Mouse (Mus musculus) erythroblast, adult 5-6 weeks (primary cell): ENCODE results near the gene Capn13. TPM values are rescaled to one million over a fixed set of nuclear protein-coding genes. Genes with fewer than 3 reads are reported as not detected.
"Not testable (repeated sequence)": the region's sequence is repeated elsewhere in the genome, so short reads cannot be mapped to it uniquely, and the experiment has no call there.

Experiments used
- ATAC-seq: replicated peaks from 2 replicates; pipeline ENCODE4 v1.8.0; 2016; ENCODE audit warnings: moderate number of reproducible peaks, mild to moderate bottlenecking, moderate TSS enrichment, inconsistent platforms; ENCODE audit not compliant: poor library complexity, low FRiP score, severe bottlenecking
- total RNA-seq, 2 experiments: library from RNA; stranded (forward) in 1 of 2; stranded (reverse) in 1 of 2; fragments of 150-400 nt in 1 of 2; fragments of 200-764, 138-1000 nt in 1 of 2; gene quantifications; 2 replicates each; pipeline versions ENCODE4 v1.2.3 to v1.2.4; 2015 to 2017; ENCODE audit warnings: low replicate concordance in 2 of 2

Gene Capn13
- total RNA-seq, 2 experiments from 2014 or later = not detected

DNA sequence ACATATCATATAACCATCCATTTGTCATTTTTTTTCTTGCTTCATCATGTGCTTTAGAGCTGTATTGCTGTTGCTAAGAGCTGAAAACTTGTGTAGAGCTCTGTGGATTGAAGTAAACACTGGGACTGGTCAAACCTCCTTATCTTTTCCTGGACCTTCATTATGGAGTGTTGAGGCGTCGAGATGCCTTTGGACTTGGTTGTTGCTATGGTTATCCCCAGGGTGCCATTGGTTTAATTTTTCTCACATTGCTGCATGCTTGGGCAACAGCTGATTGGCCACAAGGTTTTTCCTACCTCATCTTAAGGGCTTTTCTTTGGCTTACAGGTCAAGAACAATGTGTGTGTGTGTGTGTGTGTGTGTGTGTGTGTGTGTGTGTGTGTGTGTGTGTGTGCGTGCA is 107.4 kb downstream of the Capn13 start:
- ATAC-seq = no peak

DNA sequence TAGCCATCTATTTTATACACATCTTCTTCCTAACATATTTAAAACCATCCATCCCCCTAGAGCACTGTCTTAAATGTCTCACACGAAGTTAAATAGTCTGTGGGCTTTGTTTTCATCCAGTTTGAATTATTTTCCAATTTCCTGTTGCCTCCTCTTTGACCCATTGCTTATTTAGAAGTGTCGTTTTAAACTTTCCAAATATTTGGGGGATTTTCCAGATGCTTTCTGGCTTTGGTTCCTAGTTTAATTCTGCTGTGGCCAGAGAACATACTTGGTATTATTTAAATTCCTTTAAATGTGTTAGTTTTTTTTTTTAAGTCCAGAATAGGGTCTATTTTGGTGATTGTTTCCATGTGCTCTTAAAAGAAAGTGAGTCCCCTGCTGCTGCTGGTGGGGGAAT is 116.4 kb downstream of the Capn13 start:
- ATAC-seq = no peak

DNA sequence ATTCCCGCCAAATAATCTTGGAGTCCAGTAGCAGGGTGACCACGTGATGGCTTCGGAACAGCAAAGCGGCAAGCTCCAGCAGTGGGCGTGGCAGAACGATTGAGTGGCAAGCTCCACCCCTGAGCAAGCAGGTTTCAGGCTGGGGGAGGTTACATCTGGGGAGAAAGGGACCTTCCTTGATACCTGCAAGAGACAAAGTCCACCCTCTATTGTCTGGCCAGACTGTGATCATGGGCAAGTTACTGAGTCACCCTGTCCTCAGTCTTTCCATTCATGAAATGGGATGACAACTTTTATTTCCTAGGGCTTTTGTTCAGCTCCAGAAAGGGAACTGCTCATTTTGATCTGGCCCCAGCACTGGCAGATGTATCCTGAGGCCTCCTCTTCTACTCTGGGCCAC is 118.0 kb downstream of the Capn13 start:
- not testable (repeated sequence) for ATAC-seq

DNA sequence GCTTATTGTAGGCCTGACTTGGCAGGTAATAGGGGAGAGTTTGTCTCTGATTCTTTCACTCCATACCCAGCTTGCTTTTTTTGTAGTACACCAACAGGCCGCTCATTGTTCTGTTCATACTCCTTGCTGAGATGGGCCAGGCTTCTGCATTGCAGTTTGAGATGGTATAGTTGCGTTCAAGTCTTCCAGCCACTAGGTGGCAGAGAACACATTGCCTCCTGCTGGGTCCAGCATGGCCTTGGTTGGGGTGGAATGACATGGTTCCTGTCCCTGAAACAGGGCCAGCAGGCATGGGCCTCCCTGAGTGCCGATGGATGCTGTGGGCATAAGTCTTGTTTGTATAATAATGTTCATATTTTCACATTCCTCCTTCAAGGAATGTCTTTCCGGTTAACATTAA is 122.9 kb downstream of the Capn13 start:
- ATAC-seq = no peak

DNA sequence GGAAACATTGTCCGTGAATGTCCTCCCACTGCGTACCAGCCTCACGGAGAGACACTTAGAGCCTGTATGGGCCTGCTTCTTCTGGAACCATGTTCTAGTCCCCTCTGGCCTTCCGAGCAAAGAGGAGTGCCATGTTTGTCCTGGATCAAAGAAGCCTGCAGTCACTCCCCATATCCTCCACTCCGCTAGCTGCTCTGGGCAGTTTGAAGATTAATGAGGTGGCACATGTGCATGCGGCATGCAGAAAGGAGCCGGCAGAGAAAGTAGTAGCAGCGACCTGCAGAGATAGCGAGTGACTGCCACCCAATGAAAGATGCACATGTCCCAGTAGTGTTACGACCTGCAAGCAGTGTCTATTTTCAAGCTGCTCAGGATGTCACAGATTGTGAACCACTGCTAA is 125.6 kb downstream of the Capn13 start:
- no peak for ATAC-seq

GRCm38 (mm10) chr17:73273809-73274208 is 126.9 kb downstream of the Capn13 start:
- ATAC-seq = no peak

GRCm38 (mm10) chr17:73271797-73272600 is 128.7 kb downstream of the Capn13 start:
- no peak for ATAC-seq

- no peak for ATAC-seq
Measured at GRCm38 (mm10) chr17:73270871-73271796, 129.5 kb downstream of the Capn13 start.

DNA sequence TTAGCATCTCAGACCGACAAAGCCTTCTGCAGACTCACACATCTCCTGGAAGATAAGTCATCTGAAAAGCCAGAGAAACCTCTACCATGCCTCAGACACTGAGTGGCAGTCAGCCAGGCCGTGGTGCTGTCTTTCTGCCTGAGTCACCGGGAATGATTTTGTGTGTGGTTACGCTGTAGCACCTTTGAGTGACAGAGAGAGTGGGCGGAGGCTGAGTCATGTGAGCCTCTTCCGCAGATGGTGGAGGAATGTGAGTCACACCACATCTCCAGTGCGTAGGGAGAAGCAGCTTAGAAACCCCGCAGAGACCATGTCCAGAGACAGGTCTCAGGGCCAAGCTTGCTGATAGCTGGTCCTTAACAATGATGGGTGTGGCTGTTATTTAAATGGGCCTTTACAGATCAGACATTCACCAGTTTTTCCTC is 137.6 kb downstream of the Capn13 start:
- ATAC-seq = no peak

GRCm38 (mm10) chr17:73262558-73262957 is 138.1 kb downstream of the Capn13 start:
- no peak for ATAC-seq

DNA sequence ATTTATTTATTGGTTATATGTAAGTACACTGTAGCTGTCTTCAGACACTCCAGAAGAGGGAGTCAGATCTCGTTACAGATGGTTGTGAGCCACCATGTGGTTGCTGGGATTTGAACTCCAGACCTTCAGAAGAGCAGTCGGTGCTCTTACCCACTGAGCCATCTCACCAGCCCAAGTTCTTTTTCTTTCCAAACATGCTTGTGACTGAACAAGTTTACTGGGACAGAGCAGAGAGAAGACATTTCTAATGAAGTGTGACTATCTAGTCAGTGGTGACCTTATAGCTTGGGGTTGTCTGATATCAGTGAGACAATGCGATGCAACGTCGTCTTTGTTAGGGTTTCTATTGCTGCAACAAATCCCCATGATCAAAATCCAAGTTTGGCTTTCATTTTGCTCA is 141.4 kb downstream of the Capn13 start:
- ATAC-seq = not testable (repeated sequence)

- ATAC-seq = no peak
Measured at GRCm38 (mm10) chr17:73258620-73259019, 142.0 kb downstream of the Capn13 start.
